Mouse (Mus musculus): Measurements from ENCODE around the gene Bbs2.
A peak's percentile ranks its signal among the peaks of the same experiment; 100 is the strongest.

GRCm38 (mm10) chr8:94098081-94098974 is at the start of gene Bbs2:
- TF ChIP-seq CTCF (IDR thresholded peaks at IDR 0.05) (peak; percentile 64), EP300 (IDR thresholded peaks at IDR 0.05; ENCODE audit: insufficient read depth, low read depth, low read length) (no peak; the same call in 1 of the 2 replicates)
